Mouse (Mus musculus) mature B cell (primary cell): Measurements from ENCODE around the gene Smg5.

ENCODE experiments used
- in situ Hi-C: fragments of 300-500 bp; cut with MboI; formaldehyde crosslinking; loops from 2 replicates; pipeline ENCODE4 v1.14.3; 2019

The Smg5 gene

DNA sequence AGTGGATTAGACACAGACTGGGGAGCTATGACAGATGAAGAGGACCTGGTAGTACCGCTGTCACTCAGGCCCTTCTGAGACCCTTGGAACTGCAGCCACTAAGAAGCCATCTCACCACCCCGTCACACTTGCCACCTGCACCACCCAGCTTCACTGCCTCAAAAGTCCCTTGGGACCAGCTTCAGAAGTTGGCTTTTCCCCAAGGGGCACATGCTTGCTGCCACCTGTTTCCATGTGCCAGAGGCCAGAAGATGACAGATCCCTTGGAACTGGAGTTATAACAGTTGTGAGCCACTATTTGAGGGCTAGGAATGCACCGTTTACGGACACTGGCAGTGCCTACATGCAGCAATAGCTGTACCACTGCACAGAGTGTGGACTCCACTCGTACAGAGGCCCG lies 59.2 kb downstream of the Smg5 start:
- in situ Hi-C loops: no loop called here

DNA sequence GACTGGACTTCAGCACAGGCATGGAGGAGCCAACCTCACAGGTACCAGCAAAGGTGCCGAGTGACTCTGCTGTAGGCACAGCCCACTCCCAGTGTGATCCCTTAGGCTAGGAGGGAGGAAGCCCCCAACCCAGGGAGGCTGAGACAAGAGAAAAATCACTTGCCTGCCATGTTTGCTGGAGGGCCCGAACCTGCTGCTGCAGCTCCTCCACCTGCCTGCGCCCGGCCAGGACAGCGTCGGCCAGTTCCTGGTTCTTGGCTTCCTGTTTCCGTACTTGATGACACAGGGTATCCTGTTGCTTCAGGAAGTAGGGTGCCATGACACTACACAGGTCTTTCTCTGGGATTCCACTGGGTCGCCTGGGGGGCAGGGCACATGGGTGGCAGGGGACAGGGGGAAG lies 59.7 kb downstream of the Smg5 start:
- in situ Hi-C loops: no loop called here

DNA sequence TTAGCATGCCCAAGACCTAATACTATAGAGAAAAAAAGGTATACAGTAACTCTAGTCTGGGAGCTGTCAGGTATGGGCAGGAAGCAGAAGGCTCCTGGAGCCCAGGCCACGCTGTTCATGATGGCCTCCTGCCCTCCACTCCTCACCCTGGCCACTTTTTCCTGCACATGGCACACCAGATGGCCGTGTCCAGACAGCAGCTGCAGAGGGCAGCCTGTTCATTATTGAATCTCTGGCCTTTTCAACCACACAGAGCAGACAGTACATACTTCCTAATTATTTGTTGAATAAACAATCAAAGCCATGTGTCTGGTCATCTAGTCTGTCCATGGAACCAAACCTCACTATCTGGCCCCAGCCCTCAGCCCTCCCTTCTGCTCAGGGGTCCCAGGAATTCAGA lies 62.6 kb downstream of the Smg5 start:
- in situ Hi-C loops: no loop called here

DNA sequence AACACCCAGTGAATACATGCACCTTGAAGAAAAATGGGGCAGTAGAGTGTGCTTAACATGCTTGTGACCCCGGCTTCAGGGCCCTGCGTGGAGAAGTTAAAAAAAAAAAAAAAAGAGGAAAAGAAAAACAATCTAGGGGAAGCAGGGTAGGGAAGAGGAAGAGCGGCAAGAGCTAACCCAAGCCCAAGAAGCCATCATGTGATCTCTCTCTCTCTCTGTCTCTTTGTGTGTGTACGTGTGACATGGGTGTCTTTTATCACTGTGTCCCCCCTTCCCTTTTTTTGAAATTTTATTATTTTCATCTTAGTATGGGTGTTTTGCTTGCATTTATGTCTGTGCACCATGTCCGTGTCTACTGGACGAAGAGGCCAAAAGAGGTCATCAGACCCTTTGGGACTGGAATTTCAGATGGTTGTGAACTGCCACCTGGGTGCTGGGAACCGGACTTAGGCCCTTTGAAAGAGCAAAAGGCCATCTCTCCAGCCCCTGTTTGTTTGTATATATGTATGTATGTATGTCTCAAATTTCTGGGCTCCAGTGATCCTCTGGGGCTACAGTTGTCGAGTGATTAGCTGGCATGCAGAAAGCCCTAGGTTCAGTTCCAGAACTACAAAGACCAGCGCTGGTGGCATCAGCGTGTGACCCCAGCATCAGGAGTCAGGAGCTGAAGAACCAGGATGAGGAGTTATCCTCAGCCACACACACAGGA lies 67.6 kb downstream of the Smg5 start:
- in situ Hi-C loops: no loop called here

DNA sequence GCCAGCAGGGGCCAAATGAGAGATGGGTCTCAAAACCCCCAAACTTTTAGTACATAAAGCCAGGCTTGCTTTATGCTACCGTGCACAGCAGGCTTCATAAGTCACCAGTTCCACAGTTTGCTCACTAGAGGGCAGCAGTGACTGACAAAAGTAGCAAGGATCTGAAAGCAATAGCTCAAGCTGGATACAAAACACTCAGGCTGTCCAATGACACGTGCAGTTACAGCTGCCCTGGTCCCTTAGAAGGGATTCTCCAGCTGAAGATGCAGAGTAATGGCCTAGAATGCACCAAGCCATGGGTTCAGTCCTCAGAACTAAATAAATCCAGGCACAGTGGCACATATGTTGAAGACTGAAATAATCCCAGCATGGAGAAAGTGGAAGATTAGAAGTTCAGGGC lies 71.0 kb downstream of the Smg5 start:
- in situ Hi-C loops: loop anchor here (5.0 kb wide), 2 partner anchors 55 to 125 kb away; partner anchors contain the start of genes Mex3a and Sema4a

DNA sequence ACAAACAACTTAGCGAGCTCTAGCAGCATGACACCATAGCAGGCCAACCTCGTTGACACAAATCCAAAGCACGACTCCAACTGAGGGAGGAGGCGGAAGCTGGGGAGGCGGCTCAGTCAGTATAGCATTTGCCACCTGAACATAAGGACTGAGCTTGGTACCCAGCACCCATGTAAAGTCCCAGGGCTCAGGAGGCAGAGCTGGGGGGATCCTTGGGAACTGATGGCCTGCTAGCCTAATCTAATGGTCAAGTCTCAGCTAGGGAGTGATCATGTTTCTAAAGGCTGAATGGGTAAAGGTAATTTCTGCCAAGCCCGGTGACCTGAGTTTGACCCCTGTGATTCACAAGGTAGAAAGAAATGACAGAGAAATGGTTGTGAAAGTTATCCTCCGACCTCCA lies 71.5 kb downstream of the Smg5 start:
- in situ Hi-C loops: loop anchor here (5.0 kb wide), 2 partner anchors 55 to 125 kb away; partner anchors contain the start of genes Mex3a and Sema4a

DNA sequence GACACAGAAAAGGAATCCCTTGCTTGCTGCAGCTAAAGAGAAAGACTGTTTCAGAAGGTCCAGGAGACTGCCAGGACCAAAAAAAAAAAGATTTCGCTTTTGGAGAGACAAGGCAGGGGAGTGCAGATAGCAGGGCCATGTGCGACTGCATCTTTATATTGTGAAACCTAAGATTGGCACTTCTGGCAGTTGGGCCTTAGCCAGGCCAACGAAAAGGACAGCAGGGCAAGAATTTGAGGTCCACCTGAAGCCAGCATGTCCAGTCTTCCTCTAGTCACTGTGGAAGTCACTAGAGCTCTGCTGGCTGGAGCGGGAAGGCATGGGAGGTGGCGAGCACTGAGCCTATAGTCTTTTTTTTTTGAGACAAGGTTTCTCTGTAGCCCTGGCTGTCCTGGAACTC lies 72.9 kb downstream of the Smg5 start:
- in situ Hi-C loops: loop anchor here (5.0 kb wide), 2 partner anchors 53 to 123 kb away; partner anchors contain the start of genes Mex3a and Sema4a

DNA sequence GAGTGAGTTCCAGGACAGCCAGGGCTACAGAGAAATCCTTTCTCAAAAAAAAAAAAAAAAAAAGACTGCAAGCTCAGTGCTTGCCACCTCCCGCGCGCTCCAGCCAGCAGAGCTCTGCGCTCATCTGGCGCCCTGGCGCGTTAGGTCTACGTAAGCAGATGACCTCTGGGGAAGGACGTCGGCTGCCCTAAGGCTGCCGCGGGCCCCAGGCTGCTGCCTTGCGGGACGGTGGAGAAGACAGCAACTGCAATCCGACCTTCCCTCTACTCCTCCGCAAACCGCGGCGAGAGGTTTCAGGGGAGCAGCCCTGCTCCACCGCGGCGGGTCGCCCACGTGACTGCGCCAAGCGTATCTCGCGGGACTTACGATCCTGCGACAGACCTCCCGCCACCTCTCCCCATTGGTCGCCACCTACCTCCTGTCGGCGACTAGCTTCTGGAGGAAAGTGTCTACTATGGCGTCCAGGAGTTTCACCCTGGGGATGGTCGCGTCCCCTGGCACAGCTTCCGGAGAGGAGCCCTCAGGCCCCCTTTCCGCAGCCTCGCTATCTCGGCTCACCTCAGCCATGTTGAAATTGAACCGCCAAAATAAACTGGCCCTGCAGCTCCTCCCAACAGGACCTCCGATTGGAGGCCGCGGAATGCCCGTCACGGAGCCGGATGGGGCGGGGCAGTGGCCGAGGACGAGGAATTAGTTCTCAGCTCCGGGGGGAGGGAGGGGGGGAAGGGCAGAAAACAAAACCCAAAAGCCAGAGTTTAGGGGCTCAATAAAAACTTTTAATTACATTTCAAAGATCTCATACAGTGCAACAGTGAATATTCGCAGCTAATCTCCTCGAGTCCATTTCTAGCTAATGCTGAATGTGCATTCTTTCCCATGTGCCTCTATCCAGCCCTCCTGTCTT lies 73.9 kb downstream of the Smg5 start, which contains the start of gene Pmf1:
Gene Pmf1, minus strand, starts transcription at position 591 of the 904 bp plus-strand sequence.
- in situ Hi-C loops: loop anchor here (5.0 kb wide), 2 partner anchors 52 to 122 kb away; partner anchors contain the start of genes Mex3a and Sema4a

DNA sequence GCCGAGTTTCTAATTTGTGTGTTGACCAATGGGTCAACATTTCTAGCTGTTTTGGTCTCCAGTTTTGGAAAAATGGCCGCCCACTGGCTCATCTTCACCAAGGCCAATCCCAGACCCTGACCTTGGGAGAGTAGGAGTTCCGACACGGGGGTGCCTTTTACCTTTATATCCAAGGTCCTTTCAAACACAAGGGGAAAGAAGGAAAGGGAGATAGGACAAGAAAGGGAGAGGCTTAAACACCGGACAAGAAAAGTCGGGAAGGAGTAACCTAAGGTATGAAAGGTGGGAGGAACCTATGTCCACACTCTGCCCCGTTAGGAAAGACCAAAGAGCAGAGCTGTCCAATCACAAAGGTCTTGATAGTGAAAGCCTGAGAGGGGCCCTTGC lies 74.6 kb downstream of the Smg5 start:
- in situ Hi-C loops: no loop called here

DNA sequence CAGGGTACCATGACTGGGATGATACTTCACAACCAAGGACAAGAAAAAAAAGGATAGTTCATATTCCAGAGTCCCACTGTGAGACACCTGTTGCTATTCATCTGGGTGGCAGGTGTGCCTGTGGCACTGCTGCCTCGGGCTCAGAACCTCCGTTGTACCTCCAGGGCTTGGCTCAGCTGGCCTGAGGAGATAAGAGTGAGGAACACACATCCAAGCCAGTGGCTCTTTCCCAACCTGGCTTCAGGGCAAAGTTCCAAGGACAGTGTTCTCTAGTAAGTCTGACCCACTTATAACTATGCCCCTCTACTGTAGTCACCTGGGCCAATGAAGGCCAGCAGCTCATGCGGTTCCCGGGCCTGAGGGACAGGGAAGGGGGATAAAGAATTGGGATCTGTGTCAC lies 75.6 kb downstream of the Smg5 start:
- in situ Hi-C loops: no loop called here
